Mouse (Mus musculus): ENCODE measurements around the gene Khdc3.
"Not testable (repeated sequence)": the region's sequence is repeated elsewhere in the genome, so short reads cannot be mapped to it uniquely, and the experiment has no call there.

Gene Khdc3

GRCm38 (mm10) chr9:73101536-73101935 is at the start of gene Khdc3:
Gene Khdc3, plus strand, starts transcription at chr9:73101836.
- no peak for DNase-seq

DNA sequence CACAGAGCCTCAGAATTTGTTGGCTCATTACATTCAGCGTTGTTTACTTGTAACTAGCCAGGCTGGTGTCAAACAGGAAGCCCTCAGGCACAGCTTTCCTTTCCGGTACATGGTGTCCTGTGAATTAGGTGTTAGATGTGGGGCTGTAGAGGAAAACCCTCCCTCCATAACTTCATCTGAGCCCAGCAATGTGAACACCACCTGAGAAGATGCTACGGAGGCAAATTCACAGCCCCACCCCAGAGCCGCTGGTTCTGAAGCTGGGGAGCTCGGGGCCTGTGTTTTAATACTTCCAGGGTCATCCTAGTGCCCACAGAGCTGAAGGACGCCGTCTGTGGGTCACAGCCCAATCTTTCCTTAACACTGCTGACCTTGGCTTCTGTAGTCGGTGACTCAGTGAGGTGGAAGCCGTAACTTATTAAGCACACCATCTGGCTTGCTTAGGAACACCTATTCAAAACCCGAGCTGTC is 46.2 kb upstream of the Khdc3 start:
- no peak for DNase-seq

- no peak for DNase-seq
Observed at GRCm38 (mm10) chr9:73059224-73059623, 42.4 kb upstream of the Khdc3 start.

- DNase-seq, result no peak
Observed at GRCm38 (mm10) chr9:73063621-73064290, 37.9 kb upstream of the Khdc3 start.

- no peak for DNase-seq
Observed at GRCm38 (mm10) chr9:73067086-73067485, 34.5 kb upstream of the Khdc3 start.

DNA sequence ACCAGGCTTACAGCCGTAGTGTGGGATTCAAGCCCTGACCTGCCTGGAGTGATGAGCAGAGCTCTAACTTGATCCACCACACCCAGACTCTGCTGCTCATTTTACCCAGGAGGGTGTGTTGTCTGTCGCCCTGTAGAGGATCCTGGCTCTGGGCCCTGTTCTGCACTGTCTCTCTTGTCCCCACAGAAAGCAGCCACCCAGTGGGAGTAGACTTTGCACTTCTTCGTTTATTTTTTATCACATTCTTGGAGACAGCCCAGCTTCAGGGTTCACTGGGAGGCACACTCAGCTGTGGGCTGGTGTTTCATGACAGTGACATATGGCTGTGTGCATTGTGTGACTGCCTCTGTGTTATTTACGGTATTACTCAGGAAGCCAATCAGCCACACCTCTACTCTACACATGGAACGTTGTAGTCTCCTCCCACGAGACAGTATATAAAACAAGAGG is 33.4 kb upstream of the Khdc3 start:
- no peak for DNase-seq

GRCm38 (mm10) chr9:73068688-73069087 is 32.9 kb upstream of the Khdc3 start:
- DNase-seq, result no peak

DNA sequence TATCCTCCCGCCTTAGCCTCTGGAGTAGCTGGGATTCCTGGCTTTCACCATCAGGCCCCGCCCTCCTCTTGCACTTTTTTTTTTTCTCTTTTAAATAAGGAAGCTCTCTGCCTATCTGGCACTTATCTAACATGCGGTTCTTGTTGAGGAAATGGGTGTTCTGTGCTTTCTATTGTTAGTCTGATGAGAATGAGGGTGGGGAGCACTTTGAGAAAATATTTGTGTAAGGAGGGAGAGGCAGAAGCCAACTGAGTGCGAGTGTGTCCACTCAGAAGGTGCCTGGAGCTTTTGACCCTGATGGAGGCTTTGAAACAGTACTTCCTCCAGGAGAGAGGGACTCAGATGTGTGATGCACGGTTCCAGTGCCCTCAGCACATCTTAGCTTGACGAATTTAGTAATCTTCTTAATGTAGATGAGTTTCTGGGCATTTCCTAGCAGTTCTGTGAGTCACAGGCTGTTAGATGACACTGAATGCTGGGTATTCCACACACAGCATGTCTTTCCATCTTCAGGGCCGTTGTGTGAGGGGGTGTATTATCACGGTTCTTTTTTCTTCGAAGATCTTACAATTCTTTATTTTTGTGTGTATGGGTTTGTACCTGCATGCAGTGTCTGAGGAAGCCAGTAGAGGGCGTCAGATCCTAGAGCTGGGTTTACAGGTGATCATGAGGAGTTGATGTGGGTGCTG is 30.5 kb upstream of the Khdc3 start:
- DNase-seq, result no peak

DNA sequence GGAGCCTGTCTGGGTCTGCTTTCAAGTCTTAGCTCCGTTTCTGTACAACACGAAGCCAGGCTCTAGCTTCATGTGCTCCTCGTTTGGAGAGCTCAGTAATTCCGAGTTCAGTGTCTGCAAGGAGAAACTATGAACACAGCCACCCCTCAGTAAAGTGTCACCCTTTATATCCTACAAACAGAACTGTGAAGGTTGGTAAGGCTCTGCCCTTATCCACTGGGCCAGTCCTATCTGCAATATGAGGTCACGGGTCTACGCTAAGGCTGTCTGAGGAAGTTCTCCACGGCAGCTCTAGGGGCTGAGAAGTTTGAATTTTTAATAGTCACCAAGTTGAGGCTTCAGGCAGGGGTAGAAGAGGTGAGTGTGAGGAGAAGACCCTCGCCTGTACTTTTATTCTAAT is 29.2 kb upstream of the Khdc3 start:
- DNase-seq, result no peak

DNA sequence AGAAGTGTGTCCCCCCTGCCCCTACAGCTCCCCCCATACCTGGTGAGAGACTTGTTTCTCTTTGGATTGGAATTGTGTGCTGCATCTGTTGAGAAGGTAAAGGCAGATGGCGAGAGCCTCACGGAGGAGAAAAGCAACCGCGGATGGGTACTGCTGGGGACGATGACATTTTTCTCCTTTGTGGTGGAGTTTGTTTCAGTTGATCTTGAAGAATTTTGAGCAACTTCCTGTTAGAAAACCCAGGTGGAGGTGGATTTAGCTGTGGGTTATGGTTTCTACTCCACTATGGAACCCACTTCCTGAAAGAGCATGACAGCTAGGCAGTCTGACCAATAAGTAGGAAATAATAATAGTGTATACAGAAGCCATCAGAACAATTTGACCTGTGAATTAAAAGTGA is 28.5 kb upstream of the Khdc3 start:
- DNase-seq, result no peak

- not testable (repeated sequence) for DNase-seq
Observed at GRCm38 (mm10) chr9:73079349-73079748, 22.3 kb upstream of the Khdc3 start.

GRCm38 (mm10) chr9:73079801-73080325 is 21.8 kb upstream of the Khdc3 start:
- DNase-seq, result no peak

GRCm38 (mm10) chr9:73082291-73083000 is 19.2 kb upstream of the Khdc3 start:
- DNase-seq, result peak; percentile 94

GRCm38 (mm10) chr9:73083956-73084355 is 17.7 kb upstream of the Khdc3 start:
- no peak for DNase-seq

GRCm38 (mm10) chr9:73085845-73086244 is 15.8 kb upstream of the Khdc3 start:
- no peak for DNase-seq

GRCm38 (mm10) chr9:73087121-73087520 is 14.5 kb upstream of the Khdc3 start:
- DNase-seq, result no peak

GRCm38 (mm10) chr9:73087581-73087980 is 14.1 kb upstream of the Khdc3 start:
- no peak for DNase-seq

GRCm38 (mm10) chr9:73089222-73089920 is 12.3 kb upstream of the Khdc3 start:
- DNase-seq, result no peak

DNA sequence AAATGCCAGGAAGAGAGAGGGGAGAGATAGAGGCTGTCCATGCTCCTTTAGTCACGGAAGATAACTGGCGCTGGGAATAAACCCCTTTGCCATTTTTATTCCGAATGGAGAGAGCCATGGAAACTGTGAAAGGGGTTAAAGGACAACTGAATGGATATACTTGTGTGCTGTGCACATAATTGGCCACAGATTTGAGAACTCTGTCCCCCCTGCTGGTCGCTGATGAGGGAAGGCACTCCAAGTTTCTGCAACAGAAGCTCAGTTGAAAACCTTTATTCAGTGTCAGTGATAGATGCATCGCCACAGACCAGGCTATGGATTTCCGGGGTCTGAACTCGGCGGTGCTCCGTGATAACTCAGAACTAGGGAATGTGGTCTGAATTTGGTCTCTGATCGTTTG is 11.5 kb upstream of the Khdc3 start:
- DNase-seq, result no peak

DNA sequence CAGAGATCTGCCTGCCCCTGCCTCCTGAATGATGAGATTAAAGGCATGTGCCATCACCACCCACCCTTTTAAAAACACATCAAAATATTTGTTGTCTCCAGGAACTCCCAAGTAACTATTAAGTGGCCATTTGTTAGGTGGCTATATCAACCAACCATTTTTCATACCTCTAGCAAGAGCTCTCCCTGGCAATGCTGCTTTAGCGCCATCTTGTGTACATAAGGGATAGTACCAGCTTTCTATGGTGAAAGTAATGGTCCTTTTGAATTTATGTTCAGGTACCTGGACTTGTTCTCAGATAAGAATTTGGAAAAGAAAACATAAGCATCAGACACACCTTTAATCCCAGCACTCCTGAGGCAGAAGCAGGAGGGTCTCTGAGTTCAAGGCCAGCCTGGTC is 9.9 kb upstream of the Khdc3 start:
- DNase-seq, result no peak

DNA sequence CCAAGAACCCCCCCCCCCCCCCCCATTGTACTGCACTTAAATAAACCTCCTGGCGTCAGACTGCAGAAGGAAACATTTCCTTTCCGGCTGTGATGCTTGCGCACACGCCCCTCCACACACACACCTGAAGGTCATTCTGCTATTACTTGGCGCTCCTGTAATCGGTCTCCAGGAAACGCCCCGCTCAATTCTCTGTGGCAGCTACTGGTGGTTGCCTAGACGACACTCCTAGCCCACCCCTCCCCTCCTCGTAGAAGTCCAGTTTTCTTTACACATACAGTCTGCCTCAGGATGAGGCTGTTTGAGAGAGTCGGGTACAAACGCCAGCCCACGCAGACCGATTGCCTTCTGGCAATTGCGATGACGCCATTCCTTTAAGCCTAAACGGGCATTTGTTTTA is 7.1 kb upstream of the Khdc3 start:
- no peak for DNase-seq

DNA sequence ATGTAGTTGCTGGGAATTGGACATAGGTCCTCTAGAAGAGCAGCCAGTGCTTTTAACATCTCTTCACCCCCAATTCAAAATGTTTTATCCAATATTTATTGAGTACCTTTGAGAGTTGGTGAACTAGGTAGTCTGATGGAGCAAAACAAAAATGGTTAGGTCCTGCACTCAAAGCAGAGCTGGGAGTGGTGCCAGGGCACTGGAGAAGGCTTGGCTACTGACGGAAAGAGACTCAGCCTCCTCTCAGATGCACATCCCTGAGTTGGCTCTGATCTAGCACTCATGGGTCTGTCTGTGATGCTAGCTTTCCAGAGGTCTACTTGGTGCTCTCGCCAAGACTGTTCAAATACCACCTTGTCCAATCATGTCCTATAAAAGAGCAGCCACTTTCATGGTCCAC is 3.7 kb upstream of the Khdc3 start:
- no peak for DNase-seq

GRCm38 (mm10) chr9:73102181-73102580 is 545 bp downstream of the Khdc3 start, which contains the start of gene Gm20509:
Gene Gm20509, plus strand, starts transcription at chr9:73102470.
- DNase-seq, result no peak
